ENCODE assay signal across 9 mouse cellular contexts in the genomic region with DNA sequence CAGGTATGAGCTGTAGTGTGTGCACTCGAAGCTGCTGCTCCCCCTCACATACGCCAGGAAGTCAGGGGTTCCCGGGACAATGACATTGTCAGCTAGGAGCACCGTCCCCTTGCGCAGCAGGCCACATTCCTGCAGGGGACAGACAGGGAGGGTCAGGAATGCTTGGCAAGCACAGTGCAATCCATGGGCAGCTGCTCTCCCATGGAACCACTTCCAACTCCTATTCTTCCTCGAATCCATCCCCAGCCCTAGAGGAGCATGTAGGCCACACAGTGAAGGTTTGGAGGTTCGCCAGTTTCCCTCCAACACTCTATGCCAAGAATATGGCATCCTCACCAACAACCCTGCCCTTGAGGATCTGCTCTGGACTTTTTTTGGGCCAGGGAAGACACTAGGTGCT. TPM values are rescaled to one million over a fixed set of nuclear protein-coding genes. Genes with fewer than 3 reads are reported as not detected.
DNase-seq lines count a peak whose midpoint lies in the region; ATAC-seq lines count a peak whose summit lies in the region.
"Had no signal": no experiment of that assay in that cellular context is flagged by ENCODE, and none has a peak within 500 bp of the region (broad histone marks: within the 10 kb centered on the region; RNA-seq: fewer than 3 reads in every experiment).

No protein-coding gene starts in this region.

- H3K9ac ChIP-seq in hindbrain, embryonic 12.5 days: no peak overlapping the region
- H3K9ac ChIP-seq in hindbrain, embryonic 11.5 days (ENCODE audit: low read depth, low read length): no peak overlapping the region
- no peak overlapping the region; the same call in 1 of the 2 replicates for H3K9ac ChIP-seq in neural tube, embryonic 13.5 days
- H3K9ac ChIP-seq: limb, embryonic 15.5 days had no signal

- 76% methylated on average over 7 of the region's 7 CpGs for WGBS in hindbrain, embryonic 12.5 days
- 78% methylated on average over 7 of the region's 7 CpGs for WGBS in hindbrain, embryonic 11.5 days
- 70% methylated on average over 7 of the region's 7 CpGs for WGBS in neural tube, embryonic 13.5 days

- intact Hi-C loops in heart, postnatal 10 days (cut with DNase I): loop anchor here (2.0 kb wide), 1 partner anchor 63 kb away; no protein-coding TSS in a partner anchor

- no peak overlapping the region for H3K4me2 ChIP-seq in hindbrain, embryonic 12.5 days (replicated peaks)
- no peak overlapping the region for H3K4me2 ChIP-seq in hindbrain, embryonic 11.5 days (replicated peaks; ENCODE audit: low read depth, low read length)
- H3K4me2 ChIP-seq in neural tube, embryonic 13.5 days: no peak overlapping the region
- H3K4me2 ChIP-seq: limb, embryonic 15.5 days had no signal

- DNase-seq in hindbrain, embryonic 11.5 days (ENCODE audit: low spot score): no peak
- DNase-seq in neural tube, embryonic 10.5 days (ENCODE audit: extremely low spot score, low spot score): no peak
- peak; percentile 73 to 78 for DNase-seq in heart, postnatal 10 days
- DNase-seq in adrenal gland, postnatal 36 days: no peak
- DNase-seq in c-Kit-positive CD71-positive TER-119-positive erythroid progenitor cells, embryonic 14.5 days (ENCODE audit: low spot score): no peak
- DNase-seq: thymus, adult 18-20 months had no signal

- H3K9me3 ChIP-seq in hindbrain, embryonic 12.5 days (replicated peaks): no peaks in the 10 kb centered on the region
- H3K9me3 ChIP-seq in hindbrain, embryonic 11.5 days (ENCODE audit: control insufficient read depth, low read length): no peaks in the 10 kb centered on the region
- H3K9me3 ChIP-seq in neural tube, embryonic 13.5 days: no peaks in the 10 kb centered on the region
- H3K9me3 ChIP-seq: limb, embryonic 15.5 days had no signal

- ATAC-seq in hindbrain, embryonic 12.5 days (ENCODE audit: low FRiP score): no peak
- no peak for ATAC-seq in hindbrain, embryonic 11.5 days (ENCODE audit: low FRiP score)
- ATAC-seq in neural tube, embryonic 13.5 days (ENCODE audit: low read depth): no peak

- peaks cover 55% of the 10 kb centered on the region for H3K36me3 ChIP-seq in hindbrain, embryonic 12.5 days
- H3K36me3 ChIP-seq in hindbrain, embryonic 11.5 days (ENCODE audit: control insufficient read depth, insufficient read depth, low read length): peaks cover 13% of the 10 kb centered on the region
- peaks cover 75% of the 10 kb centered on the region for H3K36me3 ChIP-seq in neural tube, embryonic 13.5 days

- no peak overlapping the region for H3K4me3 ChIP-seq in hindbrain, embryonic 12.5 days
- no peak overlapping the region for H3K4me3 ChIP-seq in hindbrain, embryonic 11.5 days (ENCODE audit: low read depth, low read length)
- H3K4me3 ChIP-seq in neural tube, embryonic 13.5 days: no peak overlapping the region
- H3K4me3 ChIP-seq: limb, embryonic 15.5 days had no signal

- H3K4me1 ChIP-seq in hindbrain, embryonic 12.5 days: peaks cover 31% of the 10 kb centered on the region
- H3K4me1 ChIP-seq in hindbrain, embryonic 11.5 days (replicated peaks; ENCODE audit: control insufficient read depth, insufficient read depth, low read length): no peaks in the 10 kb centered on the region; the same call in 1 of the 2 replicates
- peaks cover 44% of the 10 kb centered on the region for H3K4me1 ChIP-seq in neural tube, embryonic 13.5 days (replicated peaks)

- peak overlapping the region; percentile 24; the same call in 1 of the 2 replicates for H3K27ac ChIP-seq in hindbrain, embryonic 12.5 days
- no peak overlapping the region for H3K27ac ChIP-seq in hindbrain, embryonic 11.5 days (ENCODE audit: low read depth, low read length)
- H3K27ac ChIP-seq in neural tube, embryonic 13.5 days (replicated peaks): peak overlapping the region; percentile 29
- H3K27ac ChIP-seq: limb, embryonic 15.5 days had no signal

- H3K27me3 ChIP-seq in hindbrain, embryonic 12.5 days: no peaks in the 10 kb centered on the region
- no peaks in the 10 kb centered on the region for H3K27me3 ChIP-seq in hindbrain, embryonic 11.5 days (ENCODE audit: control insufficient read depth, insufficient read depth, low read length)
- no peaks in the 10 kb centered on the region for H3K27me3 ChIP-seq in neural tube, embryonic 13.5 days
- H3K27me3 ChIP-seq: limb, embryonic 15.5 days had no signal

RNA-seq across cellular contexts. Expression of a gene that starts 18.3 kb away (rescaled TPM):
- 20.2 and 20.3 TPM in 2 replicates for polyA plus RNA-seq in hindbrain, embryonic 12.5 days (2016; fragmentation: Nextera tagmentation; extraction: Ambion mirVana)
- 22.2 and 23.8 TPM in 2 replicates for polyA plus RNA-seq in hindbrain, embryonic 11.5 days (2014; fragmentation: Nextera tagmentation; extraction: Ambion mirVana)
- 20.3 and 22.8 TPM in 2 replicates for polyA plus RNA-seq in neural tube, embryonic 13.5 days (2015; fragmentation: Nextera tagmentation; extraction: Ambion mirVana)
- total RNA-seq in heart, postnatal 10 days (2021): 10 to 100 TPM; 30.0 to 32.0 TPM
- total RNA-seq in adrenal gland, postnatal 36 days (2021): 10 to 100 TPM; 73.3 to 97.3 TPM

RNA-seq across cellular contexts. Expression of a gene that starts 18.7 kb away (rescaled TPM):
- polyA plus RNA-seq in hindbrain, embryonic 12.5 days (2016; fragmentation: Nextera tagmentation; extraction: Ambion mirVana): 58.4 and 60.3 TPM in 2 replicates
- polyA plus RNA-seq in hindbrain, embryonic 11.5 days (2014; fragmentation: Nextera tagmentation; extraction: Ambion mirVana): 49.6 and 53.9 TPM in 2 replicates
- 86.4 and 93.2 TPM in 2 replicates for polyA plus RNA-seq in neural tube, embryonic 13.5 days (2015; fragmentation: Nextera tagmentation; extraction: Ambion mirVana)
- total RNA-seq in heart, postnatal 10 days (2021): 100 to 1,000 TPM; 133 to 156 TPM
- total RNA-seq in adrenal gland, postnatal 36 days (2021): 100 to 1,000 TPM; 193 to 249 TPM

RNA-seq across cellular contexts. Expression of a gene that starts 59.9 kb away (rescaled TPM):
- 105 and 119 TPM in 2 replicates for polyA plus RNA-seq in hindbrain, embryonic 12.5 days (2016; fragmentation: Nextera tagmentation; extraction: Ambion mirVana)
- 59.2 and 62.0 TPM in 2 replicates for polyA plus RNA-seq in hindbrain, embryonic 11.5 days (2014; fragmentation: Nextera tagmentation; extraction: Ambion mirVana)
- polyA plus RNA-seq in neural tube, embryonic 13.5 days (2015; fragmentation: Nextera tagmentation; extraction: Ambion mirVana): 85.2 and 93.6 TPM in 2 replicates
- 10 to 100 TPM; 25.0 to 33.6 TPM for total RNA-seq in heart, postnatal 10 days (2021)
- 10 to 100 TPM; 36.4 to 41.2 TPM for total RNA-seq in adrenal gland, postnatal 36 days (2021)

Comparison
In these comparisons a context has a peak if more than half of its experiments do, and no peak if none do; other contexts are left out.
1. DNase-seq: peak in heart, postnatal 10 days (2 of 2); none in hindbrain, embryonic 11.5 days (single experiment), neural tube, embryonic 10.5 days (single experiment), adrenal gland, postnatal 36 days (0 of 2) and c-Kit-positive CD71-positive TER-119-positive erythroid progenitor cells, embryonic 14.5 days (single experiment).